Mouse (Mus musculus) forebrain, embryonic 12.5 days (tissue): ENCODE data around the gene Dnajb13. TPM values are rescaled to one million over a fixed set of nuclear protein-coding genes. Genes with fewer than 3 reads are reported as not detected.
"Not testable (repeated sequence)": the region's sequence is repeated elsewhere in the genome, so short reads cannot be mapped to it uniquely, and the experiment has no call there.

Source experiments
- ATAC-seq: fragments of 200-750 bp; cut with Nextera tagmentation; 2 replicates; pipeline ENCODE4 v1.8.0; 2017; ENCODE audit warnings: moderate TSS enrichment; ENCODE audit not compliant: low FRiP score
- H3K27ac ChIP-seq: fragments of 300-500 bp; sonication (generic); 2 replicates; pipeline ENCODE4 v1.5.1; 2016; ENCODE audit warnings: mild to moderate bottlenecking
- H3K27me3 ChIP-seq: fragments of 300-500 bp; sonication (generic); 2 replicates; pipeline ENCODE4 v1.6.1; 2016; ENCODE audit warnings: mild to moderate bottlenecking
- H3K36me3 ChIP-seq: fragments of 300-500 bp; sonication (generic); replicated peaks from 2 replicates; pipeline ENCODE4 v1.6.1; 2016; ENCODE audit warnings: mild to moderate bottlenecking
- H3K4me1 ChIP-seq: fragments of 300-500 bp; sonication (generic); 2 replicates; pipeline ENCODE4 v1.6.1; 2016
- H3K4me2 ChIP-seq: fragments of 300-500 bp; sonication (generic); 2 replicates; pipeline ENCODE4 v1.6.1; 2016; ENCODE audit warnings: mild to moderate bottlenecking, moderate library complexity
- H3K4me3 ChIP-seq: fragments of 300-500 bp; sonication (generic); replicated peaks from 2 replicates; pipeline ENCODE4 v1.5.1; 2016; ENCODE audit warnings: mild to moderate bottlenecking
- H3K9ac ChIP-seq: fragments of 300-500 bp; sonication (generic); 2 replicates; pipeline ENCODE4 v1.6.1; 2016; ENCODE audit warnings: mild to moderate bottlenecking
- H3K9me3 ChIP-seq: fragments of 300-500 bp; sonication (generic); 2 replicates; pipeline ENCODE4 v1.6.1; 2016
- WGBS: fragments of 180-500 bp; shearing (Covaris S2); methylation state at CpG from one replicate; pipeline ENCODE4 v1.1.7; 2016; 5-methylcytosine and 5-hydroxymethylcytosine counted together
- polyA plus RNA-seq: library from polyadenylated mRNA; unstranded; fragments of >200 nt; fragmentation: Nextera tagmentation; extraction: Ambion mirVana; gene quantifications from 2 replicates; pipeline ENCODE4 v1.2.1, GENCODE M21; 2016

Gene Dnajb13
- polyA plus RNA-seq, 1 experiment from 2014 or later = 1.1 TPM

GRCm38 (mm10) chr7:100495581-100496251, 19.0 kb downstream of the Dnajb13 start:
- Histone ChIP-seq H3K4me2 (peak overlapping the region; percentile 31), H3K9me3 (no peaks in the 10 kb centered on the region), H3K27ac (peak overlapping the region; percentile 54), H3K36me3 (peaks cover 11% of the 10 kb centered on the region; the same call in 1 of the 2 replicates), H3K4me1 (peaks cover 38% of the 10 kb centered on the region), H3K4me3 (no peak overlapping the region; the same call in 1 of the 2 replicates), H3K9ac (no peak overlapping the region), H3K27me3 (peaks cover 26% of the 10 kb centered on the region)
- peak; percentile 69 for ATAC-seq
- WGBS = 30% methylated on average over 11 of the region's 11 CpGs

- peak overlapping the region; percentile 31; the same call in 1 of the 2 replicates for H3K4me2 ChIP-seq
- no peak overlapping the region for H3K4me3 ChIP-seq
- 39% methylated on average over 8 of the region's 8 CpGs for WGBS
- H3K27ac ChIP-seq = peak overlapping the region; percentile 54
- H3K9me3 ChIP-seq = no peaks in the 10 kb centered on the region
- H3K9ac ChIP-seq = no peak overlapping the region
- H3K36me3 ChIP-seq = peaks cover 11% of the 10 kb centered on the region; the same call in 1 of the 2 replicates
- peaks cover 26% of the 10 kb centered on the region for H3K27me3 ChIP-seq
- peaks cover 38% of the 10 kb centered on the region for H3K4me1 ChIP-seq
- no peak for ATAC-seq
Observed at GRCm38 (mm10) chr7:100495042-100495441, 19.7 kb downstream of the Dnajb13 start.

- Histone ChIP-seq H3K9me3 (no peaks in the 10 kb centered on the region), H3K27me3 (peaks cover 26% of the 10 kb centered on the region), H3K4me2 (peak overlapping the region; percentile 85), H3K4me1 (peaks cover 38% of the 10 kb centered on the region), H3K9ac (no peak overlapping the region), H3K27ac (no peak overlapping the region; the same call in 1 of the 2 replicates), H3K36me3 (peaks cover 7% of the 10 kb centered on the region; the same call in 1 of the 2 replicates), H3K4me3 (peak overlapping the region; percentile 47)
- WGBS = 91% methylated on average over 7 of the region's 7 CpGs
- ATAC-seq = no peak
Observed at GRCm38 (mm10) chr7:100494415-100494831, 20.3 kb downstream of the Dnajb13 start.

- Histone ChIP-seq H3K4me3 (peak overlapping the region; percentile 47), H3K36me3 (peaks cover 7% of the 10 kb centered on the region; the same call in 1 of the 2 replicates), H3K9me3 (no peaks in the 10 kb centered on the region), H3K4me2 (peak overlapping the region; percentile 85), H3K27me3 (peaks cover 26% of the 10 kb centered on the region), H3K9ac (peak overlapping the region; percentile 54), H3K4me1 (peaks cover 39% of the 10 kb centered on the region), H3K27ac (peak overlapping the region; percentile 13; the same call in 1 of the 2 replicates)
- no peak for ATAC-seq
- WGBS = 41% methylated on average over 19 of the region's 19 CpGs
Observed at GRCm38 (mm10) chr7:100493484-100494414, 21.0 kb downstream of the Dnajb13 start.

- H3K27me3 ChIP-seq = peaks cover 26% of the 10 kb centered on the region
- peak within 1 kb of the TSS; percentile 13; the same call in 1 of the 2 replicates for H3K27ac ChIP-seq
- no peaks in the 10 kb centered on the region for H3K9me3 ChIP-seq
- H3K4me3 ChIP-seq = peak within 1 kb of the TSS; percentile 47
- H3K4me1 ChIP-seq = peaks cover 41% of the 10 kb centered on the region
- H3K36me3 ChIP-seq = peaks cover 7% of the 10 kb centered on the region; the same call in 1 of the 2 replicates
- peak; percentile 37 for ATAC-seq
- peak within 1 kb of the TSS; percentile 54 for H3K9ac ChIP-seq
- WGBS = 1% methylated on average over 27 of the region's 27 CpGs
- H3K4me2 ChIP-seq = peak within 1 kb of the TSS; percentile 85
Observed at GRCm38 (mm10) chr7:100493117-100493483, 21.7 kb downstream of the Dnajb13 start, which contains the start of gene Ucp2. Ucp2 (plus strand) TSS chr7:100493337.

- Histone ChIP-seq H3K4me2 (peak overlapping the region; percentile 85), H3K4me1 (peaks cover 41% of the 10 kb centered on the region), H3K27me3 (peaks cover 26% of the 10 kb centered on the region), H3K9ac (peak overlapping the region; percentile 54), H3K9me3 (no peaks in the 10 kb centered on the region), H3K27ac (0 out of 2 replicates have a peak overlapping the region, but pooled peaks have one; percentile 13), H3K4me3 (peak overlapping the region; percentile 47), H3K36me3 (peaks cover 1% of the 10 kb centered on the region; the same call in 1 of the 2 replicates)
- WGBS = under 1% methylated on average over 34 of the region's 36 CpGs
- 0 out of 2 replicates have a peak, but pooled peaks have one; percentile 24 for ATAC-seq
Observed at GRCm38 (mm10) chr7:100492391-100493116, 22.2 kb downstream of the Dnajb13 start.

- peak overlapping the region; percentile 68; the same call in 1 of the 2 replicates for H3K27ac ChIP-seq
- H3K4me3 ChIP-seq = no peak overlapping the region
- no peaks in the 10 kb centered on the region for H3K9me3 ChIP-seq
- ATAC-seq = peak; percentile 34; the same call in 1 of the 2 replicates
- no peak overlapping the region for H3K9ac ChIP-seq
- H3K36me3 ChIP-seq = no peaks in the 10 kb centered on the region
- 0 out of 2 replicates have a peak overlapping the region, but pooled peaks have one; percentile 6 for H3K4me2 ChIP-seq
- 28% methylated on average over 10 of the region's 10 CpGs for WGBS
- H3K4me1 ChIP-seq = peaks cover 17% of the 10 kb centered on the region
- peaks cover 18% of the 10 kb centered on the region for H3K27me3 ChIP-seq
Observed at GRCm38 (mm10) chr7:100488474-100489048, 26.2 kb downstream of the Dnajb13 start.

- ATAC-seq = no peak
- Histone ChIP-seq H3K27ac (no peak overlapping the region), H3K9ac (no peak overlapping the region), H3K36me3 (no peaks in the 10 kb centered on the region), H3K4me2 (no peak overlapping the region), H3K4me3 (no peak overlapping the region), H3K9me3 (no peaks in the 10 kb centered on the region), H3K4me1 (peaks cover 4% of the 10 kb centered on the region; the same call in 1 of the 2 replicates), H3K27me3 (peaks cover 7% of the 10 kb centered on the region; the same call in 1 of the 2 replicates)
- 83% methylated on average over 2 of the region's 2 CpGs for WGBS
Observed at GRCm38 (mm10) chr7:100487301-100487700, 27.5 kb downstream of the Dnajb13 start.

- Histone ChIP-seq H3K27me3 (no peaks in the 10 kb centered on the region), H3K4me2 (no peak overlapping the region), H3K9ac (no peak overlapping the region), H3K36me3 (no peaks in the 10 kb centered on the region), H3K9me3 (no peaks in the 10 kb centered on the region), H3K4me1 (peaks cover 4% of the 10 kb centered on the region; the same call in 1 of the 2 replicates), H3K4me3 (no peak overlapping the region), H3K27ac (no peak overlapping the region)
- ATAC-seq = no peak
- 87% methylated on average over 5 of the region's 5 CpGs for WGBS
Observed at GRCm38 (mm10) chr7:100484493-100484892, 30.3 kb downstream of the Dnajb13 start.

GRCm38 (mm10) chr7:100482046-100482445, 32.7 kb downstream of the Dnajb13 start:
- H3K4me1 ChIP-seq, H3K27ac ChIP-seq, H3K4me3 ChIP-seq, H3K27me3 ChIP-seq, H3K4me2 ChIP-seq, H3K36me3 ChIP-seq, ATAC-seq, H3K9me3 ChIP-seq, H3K9ac ChIP-seq: not testable (repeated sequence)
- WGBS = 84% methylated on average over 2 of the region's 2 CpGs

- Histone ChIP-seq H3K27ac (no peak overlapping the region), H3K9me3 (no peaks in the 10 kb centered on the region), H3K4me3 (no peak overlapping the region), H3K4me1 (no peaks in the 10 kb centered on the region), H3K27me3 (no peaks in the 10 kb centered on the region), H3K4me2 (no peak overlapping the region), H3K9ac (no peak overlapping the region), H3K36me3 (no peaks in the 10 kb centered on the region)
- ATAC-seq = no peak
- WGBS = 86% methylated on average over 17 of the region's 17 CpGs
Observed at GRCm38 (mm10) chr7:100480175-100480574, 34.6 kb downstream of the Dnajb13 start.
